Mouse (Mus musculus): ENCODE results near the gene Mcl1. TPM values are rescaled to one million over a fixed set of nuclear protein-coding genes. Genes with fewer than 3 reads are reported as not detected.

Gene Mcl1
- polyA plus RNA-seq, 1 experiment from 2014 or later, result 65.8 TPM

DNA sequence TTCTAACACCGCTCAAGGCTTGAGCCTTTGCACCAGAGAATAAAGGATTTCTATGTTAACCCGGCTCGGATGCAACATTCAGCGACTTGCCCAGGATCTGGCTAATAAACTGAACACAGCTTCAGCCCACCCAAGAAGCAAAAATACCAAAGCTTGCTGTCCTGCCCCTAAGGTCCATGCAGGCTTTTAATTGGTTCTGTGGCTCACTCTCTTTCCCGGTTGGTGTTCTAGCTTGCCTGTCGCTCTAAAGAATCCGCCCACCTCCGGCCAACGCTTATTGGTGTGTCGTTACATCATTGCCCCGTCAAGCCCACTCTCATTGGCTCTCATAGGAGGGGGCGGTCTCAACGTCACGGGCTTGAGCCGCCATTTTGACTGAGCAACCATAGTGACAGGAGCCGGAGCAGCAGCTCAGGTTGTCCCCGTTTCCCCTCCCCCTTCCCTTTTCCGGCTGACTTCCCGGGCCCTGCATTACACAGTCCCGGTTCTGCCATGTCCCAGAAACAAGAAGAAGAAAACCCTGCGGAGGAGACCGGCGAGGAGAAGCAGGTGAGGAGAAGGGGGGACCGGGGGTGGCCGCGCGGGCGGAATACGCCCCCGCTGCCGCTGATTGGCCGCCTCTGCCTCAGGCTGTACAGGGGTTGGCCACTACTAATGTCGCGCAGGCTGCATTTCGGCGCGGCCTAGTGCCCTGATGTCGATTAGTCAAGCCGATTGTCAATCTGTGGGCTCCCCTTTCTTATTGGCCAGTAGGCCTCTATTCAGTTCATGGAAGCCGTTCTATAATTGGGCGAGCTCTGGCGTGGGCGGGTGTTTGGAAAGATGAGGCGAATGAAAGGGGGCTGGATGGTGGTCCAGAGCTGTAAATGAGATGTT, 33.7 kb upstream of the Mcl1 start, which contains the start of gene Ensa:
Gene Ensa, plus strand, starts transcription at position 366 of the 876 bp plus-strand sequence.
- Histone ChIP-seq H3K27me3 (replicated peaks; ENCODE audit: control insufficient read depth, insufficient read depth, low read length) (no peaks in the 10 kb centered on the region), H3K27ac (replicated peaks; ENCODE audit: low read depth, low read length) (peak within 1 kb of the TSS; percentile 84), H3K4me2 (ENCODE audit: low read depth, low read length) (peak within 1 kb of the TSS; percentile 75), H3K9me3 (ENCODE audit: control insufficient read depth, low read length) (no peaks in the 10 kb centered on the region), H3K36me3 (ENCODE audit: control insufficient read depth, insufficient read depth, low read length) (peaks cover 42% of the 10 kb centered on the region), H3K4me3 (ENCODE audit: low read depth, low read length) (peak within 1 kb of the TSS; percentile 57), H3K9ac (ENCODE audit: low read depth, low read length) (peak within 1 kb of the TSS; percentile 68), H3K4me1 (ENCODE audit: control insufficient read depth, insufficient read depth, low read length) (peaks cover 5% of the 10 kb centered on the region)
- DNase-seq (ENCODE audit: low spot score) (peak; percentile 100), ATAC-seq (ENCODE audit: low read depth) (peak; percentile 98)
- WGBS, result under 1% methylated on average over 43 of the region's 44 CpGs

DNA sequence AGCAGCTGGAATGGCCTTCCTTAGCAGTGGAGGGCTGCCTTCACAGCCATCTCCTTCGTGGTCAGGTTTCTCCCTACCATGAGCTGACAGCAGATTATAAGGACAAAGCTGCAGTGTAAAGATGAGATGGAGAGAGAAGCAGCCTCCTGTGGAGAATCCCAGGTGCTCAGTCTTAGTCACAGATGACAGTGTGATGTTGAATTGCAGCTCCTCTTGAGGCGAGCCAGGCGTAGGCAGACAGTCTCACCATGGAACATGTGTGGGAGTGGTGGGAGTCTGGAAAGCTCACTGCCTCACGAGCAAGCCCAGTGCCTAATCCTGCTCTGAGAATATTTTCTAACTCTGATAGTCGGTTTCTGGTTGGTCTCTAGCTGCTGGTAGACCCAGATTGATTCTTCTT, 30.8 kb upstream of the Mcl1 start:
- H3K36me3 ChIP-seq (ENCODE audit: control insufficient read depth, insufficient read depth, low read length), result peaks cover 62% of the 10 kb centered on the region
- no peaks in the 10 kb centered on the region for H3K9me3 ChIP-seq (ENCODE audit: control insufficient read depth, low read length)
- no peak overlapping the region for H3K4me2 ChIP-seq (ENCODE audit: low read depth, low read length)
- WGBS, result 94% methylated on average over 5 of the region's 5 CpGs
- H3K4me1 ChIP-seq (ENCODE audit: control insufficient read depth, insufficient read depth, low read length), result peaks cover 5% of the 10 kb centered on the region
- no peak overlapping the region for H3K27ac ChIP-seq (replicated peaks; ENCODE audit: low read depth, low read length)
- no peak for DNase-seq (ENCODE audit: low spot score)
- no peak for ATAC-seq (ENCODE audit: low read depth)
- no peak overlapping the region for H3K4me3 ChIP-seq (ENCODE audit: low read depth, low read length)
- H3K9ac ChIP-seq (ENCODE audit: low read depth, low read length), result no peak overlapping the region
- no peaks in the 10 kb centered on the region for H3K27me3 ChIP-seq (replicated peaks; ENCODE audit: control insufficient read depth, insufficient read depth, low read length)

DNA sequence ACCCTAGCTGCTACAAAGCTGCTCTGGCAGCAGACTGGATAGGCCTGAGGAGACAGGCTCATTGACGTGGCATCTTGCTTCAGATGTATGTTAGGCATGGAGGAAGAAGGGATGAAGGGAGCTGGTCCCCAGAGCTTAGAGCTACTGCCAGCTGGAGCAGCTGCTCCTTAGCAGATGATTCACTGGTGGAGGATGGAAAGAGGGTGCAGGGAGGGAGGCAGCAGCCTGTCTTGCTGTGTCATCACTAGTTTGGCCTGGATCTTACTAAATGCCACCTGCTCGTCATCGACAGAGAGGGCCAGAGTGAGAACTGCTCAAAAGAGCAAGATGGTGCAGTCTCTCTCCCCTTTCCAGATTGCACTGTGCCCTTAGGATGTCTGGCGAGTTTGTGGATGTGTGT, 28.8 kb upstream of the Mcl1 start:
- ATAC-seq (ENCODE audit: low read depth) (no peak), DNase-seq (ENCODE audit: low spot score) (no peak)
- peaks cover 80% of the 10 kb centered on the region for H3K36me3 ChIP-seq (ENCODE audit: control insufficient read depth, insufficient read depth, low read length)
- no peak overlapping the region for H3K27ac ChIP-seq (replicated peaks; ENCODE audit: low read depth, low read length)
- WGBS, result 77% methylated on average over 4 of the region's 4 CpGs
- no peaks in the 10 kb centered on the region for H3K9me3 ChIP-seq (ENCODE audit: control insufficient read depth, low read length)
- H3K4me1 ChIP-seq (ENCODE audit: control insufficient read depth, insufficient read depth, low read length), result peaks cover 5% of the 10 kb centered on the region
- no peak overlapping the region for H3K9ac ChIP-seq (ENCODE audit: low read depth, low read length)
- H3K4me2 ChIP-seq (ENCODE audit: low read depth, low read length), result no peak overlapping the region
- H3K27me3 ChIP-seq (replicated peaks; ENCODE audit: control insufficient read depth, insufficient read depth, low read length), result no peaks in the 10 kb centered on the region
- H3K4me3 ChIP-seq (ENCODE audit: low read depth, low read length), result no peak overlapping the region

DNA sequence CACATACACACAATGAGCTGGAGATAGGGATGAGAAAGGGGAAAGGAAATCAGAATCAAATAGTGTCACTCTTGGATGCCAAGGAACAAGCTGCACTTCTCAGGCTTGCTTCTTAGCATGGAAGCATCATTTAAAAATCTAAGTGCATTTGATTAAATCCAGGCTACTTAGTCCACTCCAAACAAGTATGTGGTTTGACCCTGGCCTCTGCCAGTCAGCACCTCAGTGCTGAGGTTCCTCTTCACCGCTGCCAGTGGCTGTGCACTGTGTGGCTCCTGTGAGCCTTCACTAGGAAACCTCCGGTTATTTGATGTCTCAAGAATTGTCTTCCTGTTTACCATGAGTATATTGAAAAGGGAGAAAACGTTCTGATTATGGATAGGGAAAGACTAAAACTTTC, 27.7 kb upstream of the Mcl1 start:
- Histone ChIP-seq H3K27me3 (replicated peaks; ENCODE audit: control insufficient read depth, insufficient read depth, low read length) (no peaks in the 10 kb centered on the region), H3K4me1 (ENCODE audit: control insufficient read depth, insufficient read depth, low read length) (peaks cover 5% of the 10 kb centered on the region), H3K4me3 (ENCODE audit: low read depth, low read length) (no peak overlapping the region), H3K27ac (replicated peaks; ENCODE audit: low read depth, low read length) (no peak overlapping the region), H3K9me3 (ENCODE audit: control insufficient read depth, low read length) (no peaks in the 10 kb centered on the region), H3K36me3 (ENCODE audit: control insufficient read depth, insufficient read depth, low read length) (peaks cover 91% of the 10 kb centered on the region), H3K9ac (ENCODE audit: low read depth, low read length) (no peak overlapping the region), H3K4me2 (ENCODE audit: low read depth, low read length) (no peak overlapping the region)
- DNase-seq (ENCODE audit: low spot score) (no peak), ATAC-seq (ENCODE audit: low read depth) (no peak)
- WGBS, result 79% methylated on average over 3 of the region's 3 CpGs

DNA sequence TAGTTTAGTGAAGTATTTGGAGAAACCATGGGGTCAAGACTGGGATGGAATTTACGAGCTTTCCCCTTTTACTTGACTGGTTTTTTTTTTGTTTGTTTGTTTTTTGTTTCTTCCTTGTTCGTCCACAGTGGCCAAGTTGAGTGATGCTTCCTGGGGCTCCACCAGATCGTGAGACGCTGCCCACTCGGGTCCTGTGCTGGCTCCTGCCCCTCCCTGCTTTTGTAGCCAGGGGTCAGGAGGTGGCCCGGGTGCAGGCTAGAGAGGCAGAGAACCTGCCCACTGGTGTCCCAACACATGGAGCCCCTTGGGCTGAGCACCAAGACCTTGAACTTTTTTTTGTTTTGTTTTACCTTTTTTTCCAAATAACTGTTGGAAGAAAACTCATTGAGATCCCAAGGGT, 27.3 kb upstream of the Mcl1 start:
- 78% methylated on average over 6 of the region's 6 CpGs for WGBS
- Histone ChIP-seq H3K9me3 (ENCODE audit: control insufficient read depth, low read length) (no peaks in the 10 kb centered on the region), H3K9ac (ENCODE audit: low read depth, low read length) (no peak overlapping the region), H3K27ac (replicated peaks; ENCODE audit: low read depth, low read length) (no peak overlapping the region), H3K4me3 (ENCODE audit: low read depth, low read length) (no peak overlapping the region), H3K4me2 (ENCODE audit: low read depth, low read length) (no peak overlapping the region), H3K27me3 (replicated peaks; ENCODE audit: control insufficient read depth, insufficient read depth, low read length) (no peaks in the 10 kb centered on the region), H3K4me1 (ENCODE audit: control insufficient read depth, insufficient read depth, low read length) (peaks cover under 1% of the 10 kb centered on the region; the same call in 1 of the 2 replicates), H3K36me3 (ENCODE audit: control insufficient read depth, insufficient read depth, low read length) (peaks cover 96% of the 10 kb centered on the region)
- ATAC-seq (ENCODE audit: low read depth), result no peak
- no peak for DNase-seq (ENCODE audit: low spot score)

DNA sequence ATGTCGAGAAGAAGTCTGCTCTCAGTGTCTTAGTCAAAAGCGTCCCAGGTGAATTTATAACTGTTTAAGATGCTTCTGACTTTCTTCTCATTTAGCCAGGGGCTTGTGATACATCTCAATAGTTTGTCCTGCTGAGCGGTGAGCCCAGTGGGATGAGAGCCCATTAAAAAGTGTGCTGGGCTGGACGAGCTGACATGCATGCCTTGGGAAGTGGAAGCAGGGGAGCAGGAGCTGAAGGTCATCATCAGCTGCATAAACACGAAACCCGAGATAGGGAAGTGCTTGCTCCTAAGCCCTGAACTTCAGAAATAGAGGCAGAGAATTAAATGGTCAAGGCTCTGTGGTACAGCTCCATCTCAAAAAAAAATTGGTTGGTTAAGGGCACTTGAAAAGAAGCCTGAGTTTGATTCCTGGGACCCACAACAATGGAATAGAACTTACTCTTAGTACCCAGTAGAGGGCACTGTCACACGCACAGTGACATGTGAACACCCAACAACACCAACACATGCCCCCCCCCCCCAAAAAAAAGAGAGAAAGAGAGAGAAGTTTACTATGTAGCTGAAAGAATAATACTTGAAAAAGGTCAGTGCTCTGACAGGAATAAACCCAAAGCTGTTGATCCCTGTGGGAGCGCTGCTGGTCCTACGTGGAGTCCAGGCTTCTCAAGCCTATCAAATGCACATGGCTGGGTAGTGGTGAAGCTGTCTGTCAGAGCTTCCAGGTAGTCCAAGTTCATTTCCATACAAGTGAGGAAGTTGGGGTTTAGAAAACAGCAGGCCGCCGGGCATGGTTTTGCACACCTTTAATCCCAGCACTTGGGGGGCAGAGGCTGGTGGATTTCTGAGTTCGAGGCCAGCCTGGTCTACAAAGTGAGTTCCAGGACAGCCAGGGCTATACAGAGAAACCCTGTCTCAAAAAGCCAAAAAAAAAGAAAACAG, 25.7 kb upstream of the Mcl1 start:
- Histone ChIP-seq H3K4me1 (ENCODE audit: control insufficient read depth, insufficient read depth, low read length) (no peaks in the 10 kb centered on the region), H3K4me3 (ENCODE audit: low read depth, low read length) (no peak overlapping the region), H3K27ac (replicated peaks; ENCODE audit: low read depth, low read length) (no peak overlapping the region), H3K36me3 (ENCODE audit: control insufficient read depth, insufficient read depth, low read length) (peaks cover 93% of the 10 kb centered on the region), H3K27me3 (replicated peaks; ENCODE audit: control insufficient read depth, insufficient read depth, low read length) (no peaks in the 10 kb centered on the region), H3K9me3 (ENCODE audit: control insufficient read depth, low read length) (no peaks in the 10 kb centered on the region), H3K9ac (ENCODE audit: low read depth, low read length) (no peak overlapping the region), H3K4me2 (ENCODE audit: low read depth, low read length) (no peak overlapping the region)
- WGBS, result 75% methylated on average over 12 of the region's 12 CpGs
- DNase-seq (ENCODE audit: low spot score) (peak; percentile 40), ATAC-seq (ENCODE audit: low read depth) (no peak)

DNA sequence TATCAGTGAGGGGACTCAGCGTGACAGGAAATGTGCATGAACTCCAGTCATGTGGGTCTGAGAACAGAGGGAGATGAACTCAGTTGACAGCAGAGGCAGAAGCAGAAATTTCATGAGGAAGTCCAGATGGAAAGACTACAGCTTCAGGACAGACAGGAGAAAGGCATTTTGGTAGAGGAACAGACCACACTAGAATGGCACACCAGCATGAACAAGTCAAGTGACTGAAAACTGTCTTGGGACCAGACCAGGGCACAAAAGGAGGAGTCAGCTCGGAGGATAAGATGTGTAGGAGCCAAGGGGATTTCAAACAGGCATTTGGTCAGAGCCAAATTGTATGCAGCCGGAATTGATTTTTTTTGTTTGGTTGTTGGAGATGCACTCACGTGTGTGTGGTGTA, 23.0 kb upstream of the Mcl1 start:
- Histone ChIP-seq H3K36me3 (ENCODE audit: control insufficient read depth, insufficient read depth, low read length) (peaks cover 79% of the 10 kb centered on the region), H3K4me1 (ENCODE audit: control insufficient read depth, insufficient read depth, low read length) (no peaks in the 10 kb centered on the region), H3K9ac (ENCODE audit: low read depth, low read length) (no peak overlapping the region), H3K27me3 (replicated peaks; ENCODE audit: control insufficient read depth, insufficient read depth, low read length) (no peaks in the 10 kb centered on the region), H3K4me3 (ENCODE audit: low read depth, low read length) (no peak overlapping the region), H3K27ac (replicated peaks; ENCODE audit: low read depth, low read length) (no peak overlapping the region), H3K4me2 (ENCODE audit: low read depth, low read length) (no peak overlapping the region), H3K9me3 (ENCODE audit: control insufficient read depth, low read length) (no peaks in the 10 kb centered on the region)
- 75% methylated on average over 4 of the region's 4 CpGs for WGBS
- DNase-seq (ENCODE audit: low spot score) (no peak), ATAC-seq (ENCODE audit: low read depth) (no peak)

DNA sequence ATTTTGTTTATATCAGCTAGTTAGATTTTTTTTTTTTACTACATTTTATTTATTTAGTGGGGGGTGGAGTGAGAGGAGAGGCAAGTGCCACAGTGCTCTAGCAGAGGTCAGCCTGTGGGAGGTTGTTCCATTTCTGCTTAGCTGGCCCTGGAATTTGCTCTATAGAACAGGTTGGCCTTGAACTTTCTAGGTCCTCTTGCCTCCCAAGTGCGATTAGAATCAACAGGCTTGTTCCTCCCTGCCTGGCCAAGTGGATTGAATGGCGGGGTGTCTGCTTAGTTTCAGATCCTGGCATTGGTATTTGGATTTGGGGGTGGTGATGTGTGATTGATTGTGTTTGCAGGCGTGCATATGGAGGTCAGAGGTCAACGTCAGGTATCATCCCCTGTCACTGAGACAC, 22.5 kb upstream of the Mcl1 start:
- Histone ChIP-seq H3K4me2 (ENCODE audit: low read depth, low read length) (no peak overlapping the region), H3K27me3 (replicated peaks; ENCODE audit: control insufficient read depth, insufficient read depth, low read length) (no peaks in the 10 kb centered on the region), H3K36me3 (ENCODE audit: control insufficient read depth, insufficient read depth, low read length) (peaks cover 75% of the 10 kb centered on the region), H3K4me3 (ENCODE audit: low read depth, low read length) (no peak overlapping the region), H3K4me1 (ENCODE audit: control insufficient read depth, insufficient read depth, low read length) (no peaks in the 10 kb centered on the region), H3K9me3 (ENCODE audit: control insufficient read depth, low read length) (no peaks in the 10 kb centered on the region), H3K9ac (ENCODE audit: low read depth, low read length) (no peak overlapping the region), H3K27ac (replicated peaks; ENCODE audit: low read depth, low read length) (no peak overlapping the region)
- DNase-seq (ENCODE audit: low spot score) (no peak), ATAC-seq (ENCODE audit: low read depth) (no peak)
- WGBS, result 88% methylated on average over 4 of the region's 4 CpGs
